Mouse (Mus musculus) limb, embryonic 11.5 days (tissue): ENCODE data around the gene Gm20075. TPM values are rescaled to one million over a fixed set of nuclear protein-coding genes. Genes with fewer than 3 reads are reported as not detected.

Experiments
- polyA plus RNA-seq: library from polyadenylated mRNA; unstranded; fragments of >200 nt; fragmentation: Nextera tagmentation; extraction: Ambion mirVana; gene quantifications from 2 replicates; pipeline ENCODE4 v1.2.1, GENCODE M21; 2014

Gm20075 gene
- polyA plus RNA-seq, 1 experiment from 2014 or later: 38.8 TPM

Other genes starting within 250 kb of the Gm20075 start
- 15.0 and 15.3 TPM in 2 replicates for gene Iqgap2, start 189.5 kb downstream of the Gm20075 start, polyA plus RNA-seq
- not detected in 2 replicates for gene Gm17190, start 678 bp upstream of the Gm20075 start, polyA plus RNA-seq
- gene Sv2c, start 51.2 kb upstream of the Gm20075 start, polyA plus RNA-seq: 0.95 and 1.0 TPM in 2 replicates